Mouse (Mus musculus): ENCODE results near the gene Ktn1. TPM values are rescaled to one million over a fixed set of nuclear protein-coding genes. Genes with fewer than 3 reads are reported as not detected.

Ktn1 gene
- 9.9 and 10.1 TPM in 2 replicates for polyA plus RNA-seq (2012; rRNA removed)

DNA sequence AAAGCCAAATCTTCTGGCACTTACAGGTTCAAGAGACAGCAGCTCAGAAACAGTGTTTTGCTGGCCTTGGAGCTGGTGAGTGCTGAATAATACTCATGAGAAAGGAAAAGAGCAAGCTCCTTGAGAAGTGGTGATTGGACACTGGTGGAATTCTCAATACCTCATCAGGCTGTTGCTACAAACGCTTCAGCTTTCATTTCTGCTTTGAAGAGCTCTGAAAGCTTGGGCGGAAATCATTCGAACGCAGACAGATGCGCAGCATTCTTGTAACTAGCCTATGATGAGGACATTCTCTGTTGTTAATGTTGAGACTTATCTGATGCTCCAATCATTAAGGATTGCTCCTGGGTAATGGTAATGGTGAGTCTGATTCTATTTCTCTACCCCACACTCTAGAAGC is at the start of gene Ktn1:
TSS of gene Ktn1 (plus strand) at position 231 of the 400 bp plus-strand sequence.

Other genes with a start within 250 kb of the Ktn1 start
- gene Dlgap5, start 230.0 kb upstream of the Ktn1 start, polyA plus RNA-seq (2012; rRNA removed): 43.5 and 47.7 TPM in 2 replicates
- 19.5 and 26.6 TPM in 2 replicates for gene Fbxo34, start 198.0 kb upstream of the Ktn1 start, polyA plus RNA-seq (2012; rRNA removed)
- gene Atg14, start 77.8 kb upstream of the Ktn1 start, polyA plus RNA-seq (2012; rRNA removed): 3.6 and 4.1 TPM in 2 replicates

All from liver, embryonic 14 days (tissue).